Mouse (Mus musculus) lung, postnatal 14 days (tissue): Measurements from ENCODE around the gene Tmem102.

Experiments used
- DNase-seq: peaks from one replicate; pipeline ENCODE4 v3.0.0; 2021

Tmem102 gene

GRCm38 (mm10) chr11:69754701-69755100 is 50.7 kb downstream of the Tmem102 start:
- peak; percentile 52 for DNase-seq

DNA sequence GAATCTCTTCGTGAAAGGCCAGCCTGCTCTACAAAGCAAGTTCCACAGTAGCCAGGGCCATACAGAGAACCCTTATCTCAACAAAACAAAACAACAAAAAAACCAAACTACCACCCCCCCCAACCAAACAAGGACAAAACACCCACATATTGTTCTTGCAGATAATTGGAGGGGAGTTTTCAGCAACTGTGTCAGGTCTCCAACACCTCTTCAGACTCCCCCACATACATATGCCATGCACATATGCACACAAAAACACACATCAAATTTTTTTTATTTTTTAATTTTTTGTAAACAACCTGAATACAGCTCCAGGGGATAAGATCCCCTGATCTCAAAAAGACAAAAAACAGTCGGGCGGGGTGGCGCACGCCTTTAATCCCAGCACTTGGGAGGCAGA is 51.2 kb downstream of the Tmem102 start:
- DNase-seq: no peak
